In the genomic region with DNA sequence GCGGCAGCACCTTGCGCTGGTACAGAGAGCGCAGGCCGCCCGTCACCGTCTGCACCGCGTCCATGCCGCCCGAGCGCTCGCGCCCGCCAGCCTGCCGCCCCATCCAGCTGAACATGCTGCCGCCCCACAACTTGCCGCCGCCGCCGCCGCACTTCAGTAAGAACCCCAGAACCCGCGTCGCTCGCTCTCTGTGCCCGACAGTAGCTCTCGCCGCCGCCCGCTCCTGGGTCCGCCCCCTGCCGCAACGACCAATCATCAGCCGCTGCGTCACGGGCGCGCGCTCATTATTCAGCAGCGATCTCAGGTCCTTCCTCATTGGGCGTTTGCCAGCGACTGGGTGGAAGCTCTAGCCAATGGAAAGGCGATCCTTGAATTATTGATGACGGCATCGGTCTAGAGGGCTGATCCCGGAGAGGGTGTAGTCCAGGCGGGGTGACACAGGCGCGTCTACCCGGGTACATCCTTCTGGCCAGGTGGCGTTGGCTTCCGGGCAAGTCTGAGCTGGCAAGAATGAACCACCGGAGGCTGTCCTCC, we compare ENCODE assay signal across 8 mouse cellular contexts. TPM values are rescaled to one million over a fixed set of nuclear protein-coding genes. Genes with fewer than 3 reads are reported as not detected.
DNase-seq lines count a peak whose midpoint lies in the region; ATAC-seq lines count a peak whose summit lies in the region.

A gene (minus strand): TSS at position 246 of the 534 bp plus-strand sequence.

- no peaks in the 10 kb centered on the region for H3K9me3 ChIP-seq in hindbrain, embryonic 12.5 days (replicated peaks)

- peaks cover 6% of the 10 kb centered on the region for H3K4me1 ChIP-seq in hindbrain, embryonic 12.5 days

- under 1% methylated on average over 53 of the region's 53 CpGs for WGBS in hindbrain, embryonic 12.5 days

- H3K36me3 ChIP-seq in hindbrain, embryonic 12.5 days = no peaks in the 10 kb centered on the region

- peak; percentile 99 for ATAC-seq in hindbrain, embryonic 12.5 days (ENCODE audit: low FRiP score)

- peaks cover 13% of the 10 kb centered on the region for H3K27me3 ChIP-seq in hindbrain, embryonic 12.5 days

- peak within 1 kb of the TSS; percentile 59 for H3K4me3 ChIP-seq in hindbrain, embryonic 12.5 days

- H3K4me2 ChIP-seq in hindbrain, embryonic 12.5 days (replicated peaks) = peak within 1 kb of the TSS; percentile 87

- DNase-seq in NIH3T3 (ENCODE audit: low read depth) = peak; percentile 100
- peak; percentile 100 for DNase-seq in cerebellum, postnatal 10 days
- DNase-seq in frontal cortex, postnatal 10 days (ENCODE audit: low spot score in 2 of 2) = peak; percentile 95 to 97
- DNase-seq in layer of hippocampus, postnatal 14 days (ENCODE audit: low spot score in 2 of 2) = peak; percentile 94 to 98
- peak; percentile 100 for DNase-seq in lung, postnatal 14 days
- DNase-seq in retina, adult 2 months (ENCODE audit: low read depth, low spot score) = peak; percentile 97
- DNase-seq in thymus, postnatal 36 days = peak; percentile 98 to 99

- H3K9ac ChIP-seq in hindbrain, embryonic 12.5 days = peak within 1 kb of the TSS; percentile 66

- no peak within 1 kb of the TSS for H3K27ac ChIP-seq in hindbrain, embryonic 12.5 days

RNA-seq across cellular contexts. Expression of the gene that starts here (rescaled TPM):
- 17.2 and 21.8 TPM in 2 replicates for polyA plus RNA-seq in hindbrain, embryonic 12.5 days (2016; fragmentation: Nextera tagmentation; extraction: Ambion mirVana)
- total RNA-seq in layer of hippocampus, postnatal 14 days (2021) = 1 to 10 TPM; 9.7 to 9.8 TPM
